Mouse (Mus musculus) cerebellum, adult 2 months (tissue): Measurements from ENCODE around the gene Dohh.

Source experiments
- CTCF ChIP-seq: fragments of 200-500 bp; IDR thresholded peaks from 2 replicates; pipeline ENCODE4 v1.5.1; 2011; ENCODE audit warnings: low read depth, mild to moderate bottlenecking, control low read depth, low read length, moderate library complexity, borderline replicate concordance; ENCODE audit not compliant: insufficient read depth
- POLR2A ChIP-seq: fragments of 200-500 bp; IDR thresholded peaks from 2 replicates; pipeline ENCODE4 v1.6.1; 2011; ENCODE audit warnings: low read length, control low read depth, borderline replicate concordance; ENCODE audit not compliant: insufficient read depth

DNA sequence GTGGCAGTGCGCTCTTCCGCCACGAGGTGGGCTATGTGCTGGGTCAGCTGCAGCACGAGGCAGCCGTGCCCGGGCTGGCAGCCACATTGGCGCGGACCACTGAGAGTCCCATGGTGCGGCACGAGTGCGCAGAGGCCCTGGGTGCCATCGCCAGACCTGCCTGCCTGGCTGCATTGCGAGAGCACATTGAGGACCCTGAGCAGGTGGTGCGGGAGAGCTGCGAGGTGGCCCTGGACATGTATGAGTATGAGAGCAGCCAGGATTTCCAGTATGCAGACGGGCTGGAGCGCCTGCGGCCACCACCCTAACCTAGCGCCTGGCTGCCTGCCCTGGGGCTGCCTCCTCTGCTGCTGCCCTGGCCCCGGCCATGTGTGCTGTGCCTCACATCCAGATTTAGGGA lies 3.5 kb downstream of the Dohh start:
- TF ChIP-seq CTCF (no peak), POLR2A (no peak)
